Mouse (Mus musculus): ENCODE data around the gene Cst11.

Gene Cst11

GRCm38 (mm10) chr2:148771397-148771796 is at the start of gene Cst11:
Cst11 (minus strand) TSS chr2:148771497.
- 85% methylated on average over 4 of the region's 4 CpGs for WGBS

GRCm38 (mm10) chr2:148819909-148820308 is 48.6 kb upstream of the Cst11 start, which contains the start of gene Cst13:
Cst13 (plus strand) TSS chr2:148820081.

GRCm38 (mm10) chr2:148806696-148807095 is 35.4 kb upstream of the Cst11 start:
- 72% methylated on average over 6 of the region's 6 CpGs for WGBS

- 43% methylated on average over 3 of the region's 3 CpGs for WGBS
Observed at GRCm38 (mm10) chr2:148801491-148801921, 30.2 kb upstream of the Cst11 start.

GRCm38 (mm10) chr2:148798485-148798884 is 27.2 kb upstream of the Cst11 start, which contains the start of gene Cst8:
Cst8 (plus strand) TSS chr2:148798785.
- WGBS = 88% methylated on average over 1 of the region's 1 CpGs

- WGBS = 88% methylated on average over 6 of the region's 6 CpGs
Observed at GRCm38 (mm10) chr2:148789142-148789541, 17.8 kb upstream of the Cst11 start, which contains the start of gene Cst12. Cst12 (plus strand) TSS chr2:148789361.

GRCm38 (mm10) chr2:148781709-148782108 is 10.4 kb upstream of the Cst11 start, which contains the start of gene 8030411F24Rik:
8030411F24Rik (plus strand) TSS chr2:148782009.
- WGBS = 24% methylated on average over 1 of the region's 1 CpGs

- whole genome bisulfite sequencing = 97% methylated on average over 1 of the region's 1 CpGs
Observed at GRCm38 (mm10) chr2:148763648-148764388, 7.5 kb downstream of the Cst11 start.

- 74% methylated on average over 1 of the region's 1 CpGs for WGBS
Observed at GRCm38 (mm10) chr2:148754310-148754846, 16.9 kb downstream of the Cst11 start.

GRCm38 (mm10) chr2:148751893-148752813 is 19.1 kb downstream of the Cst11 start:
- WGBS = 14% methylated on average over 15 of the region's 15 CpGs

GRCm38 (mm10) chr2:148750058-148750457 is 21.2 kb downstream of the Cst11 start, which contains the start of gene Cstl1:
Cstl1 (plus strand) TSS chr2:148750358.
- 84% methylated on average over 1 of the region's 1 CpGs for WGBS

- WGBS = 77% methylated on average over 3 of the region's 3 CpGs
Observed at GRCm38 (mm10) chr2:148743846-148744407, 27.4 kb downstream of the Cst11 start.

- 34% methylated on average over 3 of the region's 3 CpGs for WGBS
Observed at GRCm38 (mm10) chr2:148743001-148743400, 28.3 kb downstream of the Cst11 start.

GRCm38 (mm10) chr2:148732327-148733000 is 38.8 kb downstream of the Cst11 start, which contains the start of gene Napb:
Napb (minus strand) TSS chr2:148732467.
- WGBS = 3% methylated on average over 18 of the region's 18 CpGs

GRCm38 (mm10) chr2:148731614-148732326 is 39.5 kb downstream of the Cst11 start:
- WGBS = under 1% methylated on average over 35 of the region's 35 CpGs

- WGBS = 65% methylated on average over 2 of the region's 2 CpGs
Observed at GRCm38 (mm10) chr2:148719271-148719995, 51.9 kb downstream of the Cst11 start.

Measured in cerebral cortex, adult 2 months (tissue).